Mouse (Mus musculus): ENCODE measurements around the gene Slc35e2. TPM values are rescaled to one million over a fixed set of nuclear protein-coding genes. Genes with fewer than 3 reads are reported as not detected.

The Slc35e2 gene
- polyA plus RNA-seq, 1 experiment from 2014 or later = 21.4 TPM

DNA sequence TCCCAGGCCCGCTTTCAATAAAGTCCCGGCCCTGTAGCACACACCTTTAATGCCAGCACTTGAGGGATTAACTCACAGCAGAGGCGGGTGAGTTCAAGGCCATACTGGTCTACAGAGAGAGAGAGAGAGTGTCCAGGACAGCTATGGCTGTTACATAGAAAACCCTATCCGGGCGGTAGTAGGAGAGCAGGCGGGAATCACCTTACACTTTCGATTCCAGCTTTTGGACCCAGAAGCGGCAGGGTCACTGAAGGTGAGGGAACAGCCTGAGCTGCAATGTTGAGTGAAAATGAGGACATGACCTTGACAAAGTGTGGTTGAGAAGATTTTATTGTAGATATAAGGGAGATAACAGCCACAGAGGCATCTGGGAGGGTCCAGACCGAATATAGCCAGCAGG is 27.3 kb upstream of the Slc35e2 start:
- H3K9me3 ChIP-seq (ENCODE audit: control insufficient read depth, low read length) = no peaks in the 10 kb centered on the region
- no peak overlapping the region for H3K4me3 ChIP-seq (ENCODE audit: low read depth, low read length)
- H3K27me3 ChIP-seq (ENCODE audit: control insufficient read depth, insufficient read depth, low read length) = no peaks in the 10 kb centered on the region
- H3K36me3 ChIP-seq (ENCODE audit: control insufficient read depth, insufficient read depth, low read length) = peaks cover 14% of the 10 kb centered on the region
- H3K4me2 ChIP-seq (ENCODE audit: low read depth, low read length) = no peak overlapping the region
- H3K4me1 ChIP-seq (ENCODE audit: control insufficient read depth, insufficient read depth, low read length) = no peaks in the 10 kb centered on the region
- no peak overlapping the region for H3K9ac ChIP-seq (replicated peaks; ENCODE audit: low read depth, low read length)
- 99% methylated on average over 9 of the region's 9 CpGs for WGBS
- ATAC-seq (ENCODE audit: low read depth) = no peak
- H3K27ac ChIP-seq (ENCODE audit: low read depth, low read length) = no peak overlapping the region

DNA sequence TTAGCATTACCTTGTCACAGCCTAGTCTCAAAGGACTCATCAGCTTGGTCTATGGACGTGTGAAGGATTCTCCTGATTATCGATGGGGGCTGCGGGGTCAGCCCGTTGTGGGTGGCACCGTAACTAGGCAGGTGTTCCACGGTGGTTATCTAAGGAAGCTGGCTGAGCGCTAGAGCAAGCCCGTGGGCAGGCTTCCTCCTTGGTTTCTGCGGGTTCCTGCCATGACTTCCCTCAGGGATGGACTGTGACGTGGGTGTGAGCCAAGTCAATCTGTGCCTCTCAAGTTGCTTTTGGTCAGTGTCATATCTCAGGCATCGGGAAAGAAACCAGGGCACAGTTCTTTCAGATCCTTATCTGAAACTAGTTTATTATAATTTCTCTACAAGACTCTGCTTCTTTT is 26.3 kb upstream of the Slc35e2 start:
- no peak overlapping the region for H3K4me3 ChIP-seq (ENCODE audit: low read depth, low read length)
- H3K9ac ChIP-seq (replicated peaks; ENCODE audit: low read depth, low read length) = no peak overlapping the region
- no peaks in the 10 kb centered on the region for H3K9me3 ChIP-seq (ENCODE audit: control insufficient read depth, low read length)
- H3K4me2 ChIP-seq (ENCODE audit: low read depth, low read length) = no peak overlapping the region
- WGBS = 91% methylated on average over 11 of the region's 11 CpGs
- peaks cover 16% of the 10 kb centered on the region for H3K36me3 ChIP-seq (ENCODE audit: control insufficient read depth, insufficient read depth, low read length)
- no peak for ATAC-seq (ENCODE audit: low read depth)
- no peaks in the 10 kb centered on the region for H3K27me3 ChIP-seq (ENCODE audit: control insufficient read depth, insufficient read depth, low read length)
- no peaks in the 10 kb centered on the region for H3K4me1 ChIP-seq (ENCODE audit: control insufficient read depth, insufficient read depth, low read length)
- H3K27ac ChIP-seq (ENCODE audit: low read depth, low read length) = no peak overlapping the region

DNA sequence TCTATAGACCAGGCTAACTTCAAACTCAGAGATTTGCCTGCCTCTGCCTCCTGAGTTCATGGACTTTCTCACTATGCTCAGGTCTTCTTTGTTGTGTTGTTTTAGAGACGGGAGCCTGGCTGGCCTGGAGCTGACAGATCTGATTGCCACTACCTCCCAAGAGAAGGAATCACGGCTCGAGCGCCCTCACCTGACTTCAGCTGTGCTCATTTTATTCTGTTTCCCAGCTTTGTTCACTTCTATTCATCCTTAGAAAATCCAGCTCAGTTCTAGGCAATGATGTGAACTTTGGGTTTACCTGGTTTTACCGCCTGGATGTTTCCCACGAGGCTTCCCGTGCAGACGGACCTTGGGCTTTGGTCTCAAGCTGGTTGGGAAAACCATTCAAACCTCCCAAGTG is 25.7 kb upstream of the Slc35e2 start:
- no peaks in the 10 kb centered on the region for H3K4me1 ChIP-seq (ENCODE audit: control insufficient read depth, insufficient read depth, low read length)
- H3K27ac ChIP-seq (ENCODE audit: low read depth, low read length) = no peak overlapping the region
- H3K9ac ChIP-seq (replicated peaks; ENCODE audit: low read depth, low read length) = no peak overlapping the region
- H3K36me3 ChIP-seq (ENCODE audit: control insufficient read depth, insufficient read depth, low read length) = peaks cover 16% of the 10 kb centered on the region
- H3K9me3 ChIP-seq (ENCODE audit: control insufficient read depth, low read length) = no peaks in the 10 kb centered on the region
- H3K4me2 ChIP-seq (ENCODE audit: low read depth, low read length) = no peak overlapping the region
- H3K4me3 ChIP-seq (ENCODE audit: low read depth, low read length) = no peak overlapping the region
- no peak for ATAC-seq (ENCODE audit: low read depth)
- WGBS = 87% methylated on average over 8 of the region's 8 CpGs
- H3K27me3 ChIP-seq (ENCODE audit: control insufficient read depth, insufficient read depth, low read length) = no peaks in the 10 kb centered on the region

DNA sequence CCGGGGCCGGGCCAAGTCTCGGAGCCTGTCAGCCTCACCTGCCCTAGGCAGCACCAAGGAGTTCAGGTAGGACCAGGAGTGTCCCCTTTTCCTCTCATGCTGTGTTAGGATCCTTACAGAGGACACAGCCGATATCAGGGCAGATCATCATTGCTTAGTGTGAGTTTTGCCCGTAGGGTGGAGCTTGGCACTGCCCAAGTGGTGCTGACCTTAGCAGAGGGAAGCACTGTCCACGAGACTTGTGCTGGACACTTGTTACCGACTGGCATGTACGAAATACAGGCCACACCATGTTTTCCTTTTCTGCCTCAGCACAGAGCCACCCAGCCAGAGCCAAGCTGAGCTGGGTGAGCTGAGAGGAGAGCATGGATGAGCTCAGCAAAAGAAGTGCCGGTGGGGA is 24.1 kb upstream of the Slc35e2 start:
- Histone ChIP-seq H3K9ac (replicated peaks; ENCODE audit: low read depth, low read length) (no peak overlapping the region), H3K9me3 (ENCODE audit: control insufficient read depth, low read length) (no peaks in the 10 kb centered on the region), H3K4me1 (ENCODE audit: control insufficient read depth, insufficient read depth, low read length) (no peaks in the 10 kb centered on the region), H3K27ac (ENCODE audit: low read depth, low read length) (no peak overlapping the region), H3K36me3 (ENCODE audit: control insufficient read depth, insufficient read depth, low read length) (peaks cover 17% of the 10 kb centered on the region), H3K4me2 (ENCODE audit: low read depth, low read length) (no peak overlapping the region), H3K27me3 (ENCODE audit: control insufficient read depth, insufficient read depth, low read length) (no peaks in the 10 kb centered on the region), H3K4me3 (ENCODE audit: low read depth, low read length) (no peak overlapping the region)
- WGBS = 92% methylated on average over 9 of the region's 9 CpGs
- no peak for ATAC-seq (ENCODE audit: low read depth)

DNA sequence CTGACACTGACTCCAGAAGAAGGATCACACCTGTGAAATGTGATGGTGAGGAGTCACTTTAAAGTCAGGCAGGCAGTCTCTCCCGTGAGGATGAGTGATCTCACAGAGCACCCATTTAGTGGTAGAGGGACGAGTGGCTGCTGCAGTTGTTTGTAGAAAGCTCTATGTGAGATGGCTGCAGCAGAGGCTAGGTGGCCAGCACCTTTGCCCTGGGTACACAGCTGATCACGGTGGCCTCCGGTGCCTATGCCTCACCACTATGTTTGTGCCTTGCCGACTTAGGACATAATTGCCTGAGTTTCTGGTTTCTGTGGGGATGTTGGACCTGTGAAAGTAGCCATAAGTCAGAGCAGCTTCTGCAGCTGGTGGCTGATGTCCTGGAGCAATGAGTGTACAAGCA is 23.5 kb upstream of the Slc35e2 start:
- no peak overlapping the region for H3K9ac ChIP-seq (replicated peaks; ENCODE audit: low read depth, low read length)
- 86% methylated on average over 5 of the region's 5 CpGs for WGBS
- H3K9me3 ChIP-seq (ENCODE audit: control insufficient read depth, low read length) = no peaks in the 10 kb centered on the region
- H3K27ac ChIP-seq (ENCODE audit: low read depth, low read length) = no peak overlapping the region
- no peak for ATAC-seq (ENCODE audit: low read depth)
- no peak overlapping the region for H3K4me2 ChIP-seq (ENCODE audit: low read depth, low read length)
- H3K4me1 ChIP-seq (ENCODE audit: control insufficient read depth, insufficient read depth, low read length) = no peaks in the 10 kb centered on the region
- H3K27me3 ChIP-seq (ENCODE audit: control insufficient read depth, insufficient read depth, low read length) = no peaks in the 10 kb centered on the region
- no peak overlapping the region for H3K4me3 ChIP-seq (ENCODE audit: low read depth, low read length)
- H3K36me3 ChIP-seq (ENCODE audit: control insufficient read depth, insufficient read depth, low read length) = peaks cover 23% of the 10 kb centered on the region

DNA sequence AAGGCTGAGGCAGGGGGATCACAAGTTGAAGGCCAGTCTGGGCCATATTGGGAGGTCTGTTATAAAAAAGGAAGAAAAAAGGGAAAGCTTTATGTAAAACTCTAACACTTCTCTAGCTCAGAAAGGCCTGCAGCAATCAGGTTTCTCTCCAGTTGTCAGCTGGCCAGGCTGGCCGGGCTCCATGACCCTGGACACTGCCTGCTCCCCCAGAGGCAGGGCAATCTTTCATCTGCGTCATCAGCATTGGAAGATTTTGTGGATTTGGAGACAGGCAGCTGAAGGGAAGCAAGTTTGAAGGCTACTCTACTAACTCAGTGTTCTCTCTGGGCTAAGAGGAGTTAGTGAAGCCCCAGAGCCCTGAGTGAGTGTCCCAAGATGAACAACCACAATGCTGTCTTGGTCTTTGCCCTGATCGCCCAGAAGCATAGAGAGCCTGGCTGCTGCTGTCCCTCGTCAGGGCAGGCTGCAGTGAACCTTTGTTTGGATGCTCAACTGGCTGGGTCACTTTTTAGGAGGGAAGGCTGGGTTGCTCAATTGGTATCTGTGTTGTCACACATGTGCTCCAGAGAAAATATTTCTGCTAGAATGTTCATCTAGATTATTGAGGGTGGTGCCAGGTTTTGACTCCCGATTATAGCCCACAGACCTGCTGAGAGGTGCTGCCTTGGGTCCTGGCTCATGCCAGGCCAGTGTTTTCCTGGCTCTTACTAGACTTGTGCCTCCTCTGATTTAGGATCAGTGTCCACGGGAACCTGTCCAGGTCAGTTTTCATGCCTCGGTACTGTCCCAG is 22.7 kb upstream of the Slc35e2 start:
- no peak overlapping the region for H3K4me3 ChIP-seq (ENCODE audit: low read depth, low read length)
- no peak for ATAC-seq (ENCODE audit: low read depth)
- no peaks in the 10 kb centered on the region for H3K27me3 ChIP-seq (ENCODE audit: control insufficient read depth, insufficient read depth, low read length)
- H3K9ac ChIP-seq (replicated peaks; ENCODE audit: low read depth, low read length) = no peak overlapping the region
- no peak overlapping the region for H3K27ac ChIP-seq (ENCODE audit: low read depth, low read length)
- peaks cover 29% of the 10 kb centered on the region for H3K36me3 ChIP-seq (ENCODE audit: control insufficient read depth, insufficient read depth, low read length)
- no peaks in the 10 kb centered on the region for H3K4me1 ChIP-seq (ENCODE audit: control insufficient read depth, insufficient read depth, low read length)
- no peaks in the 10 kb centered on the region for H3K9me3 ChIP-seq (ENCODE audit: control insufficient read depth, low read length)
- 86% methylated on average over 7 of the region's 7 CpGs for WGBS
- H3K4me2 ChIP-seq (ENCODE audit: low read depth, low read length) = no peak overlapping the region

DNA sequence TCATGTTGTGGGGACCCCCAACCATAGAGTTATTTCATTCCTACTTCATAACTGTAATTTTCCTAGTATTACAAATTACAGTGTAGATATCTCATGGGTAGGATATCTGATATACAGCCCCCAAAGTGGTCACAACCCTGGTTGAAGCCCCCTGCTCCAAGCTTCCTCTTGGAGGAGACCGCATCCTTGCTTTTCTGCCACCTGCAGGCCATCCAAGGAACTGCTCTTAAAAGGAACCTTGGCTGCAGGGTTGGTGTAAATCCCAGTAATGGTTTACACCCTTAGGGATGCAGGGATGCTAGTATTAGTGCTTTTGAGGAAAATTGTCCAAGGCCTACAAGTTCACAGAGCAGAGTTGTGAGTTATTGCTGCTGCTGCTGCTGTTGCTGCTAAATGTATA is 20.8 kb upstream of the Slc35e2 start:
- H3K36me3 ChIP-seq (ENCODE audit: control insufficient read depth, insufficient read depth, low read length) = peaks cover 48% of the 10 kb centered on the region
- no peak overlapping the region for H3K27ac ChIP-seq (ENCODE audit: low read depth, low read length)
- 23% methylated on average over 1 of the region's 1 CpGs for WGBS

DNA sequence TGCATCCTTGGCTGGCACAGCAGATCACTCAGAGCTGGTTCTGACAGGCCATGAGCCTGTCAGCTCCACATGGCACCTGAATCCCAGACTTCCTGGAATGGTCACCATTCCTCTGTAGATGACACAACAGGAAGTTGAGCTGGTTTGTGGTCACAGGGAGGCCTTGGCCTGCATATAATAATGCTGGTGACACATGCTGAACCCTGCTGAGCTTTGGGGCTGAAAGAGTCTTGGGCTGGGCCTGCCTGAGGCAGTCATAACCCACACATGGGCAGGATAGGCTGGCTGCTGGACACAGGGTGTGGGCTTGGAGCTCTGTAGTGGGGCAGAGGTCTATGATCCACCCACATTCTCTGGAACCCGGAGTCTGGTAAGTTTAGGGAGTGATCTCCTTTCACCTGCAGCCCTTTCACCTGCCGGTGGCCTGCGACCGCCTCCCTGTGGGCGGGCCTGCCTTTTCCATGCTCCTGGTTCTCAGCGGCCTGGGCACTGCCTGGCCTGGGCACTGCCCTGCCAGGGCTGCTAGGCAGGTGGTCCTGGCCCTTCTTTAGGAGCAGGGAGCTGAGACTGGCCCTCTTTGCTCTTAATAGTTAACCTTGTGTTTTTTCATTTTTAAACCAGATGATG is 18.8 kb upstream of the Slc35e2 start:
- 93% methylated on average over 6 of the region's 6 CpGs for WGBS
- no peak for ATAC-seq (ENCODE audit: low read depth)
- Histone ChIP-seq H3K27ac (ENCODE audit: low read depth, low read length) (no peak overlapping the region), H3K9me3 (ENCODE audit: control insufficient read depth, low read length) (no peaks in the 10 kb centered on the region), H3K4me2 (ENCODE audit: low read depth, low read length) (no peak overlapping the region), H3K27me3 (ENCODE audit: control insufficient read depth, insufficient read depth, low read length) (no peaks in the 10 kb centered on the region), H3K4me3 (ENCODE audit: low read depth, low read length) (no peak overlapping the region), H3K4me1 (ENCODE audit: control insufficient read depth, insufficient read depth, low read length) (no peaks in the 10 kb centered on the region), H3K9ac (replicated peaks; ENCODE audit: low read depth, low read length) (no peak overlapping the region), H3K36me3 (ENCODE audit: control insufficient read depth, insufficient read depth, low read length) (peaks cover 58% of the 10 kb centered on the region)

More for the DNA sequence above, 20.8 kb upstream of the Slc35e2 start:
- Histone ChIP-seq H3K4me2 (ENCODE audit: low read depth, low read length) (no peak overlapping the region), H3K27me3 (ENCODE audit: control insufficient read depth, insufficient read depth, low read length) (no peaks in the 10 kb centered on the region), H3K9ac (replicated peaks; ENCODE audit: low read depth, low read length) (no peak overlapping the region), H3K9me3 (ENCODE audit: control insufficient read depth, low read length) (no peaks in the 10 kb centered on the region), H3K4me1 (ENCODE audit: control insufficient read depth, insufficient read depth, low read length) (no peaks in the 10 kb centered on the region), H3K4me3 (ENCODE audit: low read depth, low read length) (no peak overlapping the region)
- no peak for ATAC-seq (ENCODE audit: low read depth)

DNA sequence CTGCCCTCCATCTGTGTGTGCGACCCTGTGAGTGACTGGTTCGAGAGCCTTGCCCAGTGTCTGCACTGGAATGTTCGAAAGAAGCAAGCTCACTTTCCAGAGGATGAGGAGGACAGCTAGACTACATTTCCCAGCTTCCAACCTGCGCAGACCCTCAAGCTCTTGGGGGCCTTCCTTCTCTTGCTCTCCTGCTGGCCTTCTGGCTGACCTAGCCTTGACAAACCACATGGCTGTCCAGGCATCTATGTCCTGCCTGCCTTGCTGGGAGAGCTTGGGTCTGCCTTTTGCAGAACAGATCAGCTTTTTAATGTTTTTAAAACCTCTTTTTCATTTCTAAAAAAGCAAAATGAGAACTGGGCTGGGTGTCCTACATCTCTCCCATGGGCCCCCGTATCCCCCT is 11.9 kb upstream of the Slc35e2 start:
- WGBS = 96% methylated on average over 5 of the region's 5 CpGs
- H3K4me1 ChIP-seq (ENCODE audit: control insufficient read depth, insufficient read depth, low read length) = no peaks in the 10 kb centered on the region
- H3K4me3 ChIP-seq (ENCODE audit: low read depth, low read length) = no peak overlapping the region
- H3K36me3 ChIP-seq (ENCODE audit: control insufficient read depth, insufficient read depth, low read length) = peaks cover 45% of the 10 kb centered on the region
- H3K9ac ChIP-seq (replicated peaks; ENCODE audit: low read depth, low read length) = no peak overlapping the region
- H3K27ac ChIP-seq (ENCODE audit: low read depth, low read length) = no peak overlapping the region
- H3K27me3 ChIP-seq (ENCODE audit: control insufficient read depth, insufficient read depth, low read length) = no peaks in the 10 kb centered on the region
- no peak for ATAC-seq (ENCODE audit: low read depth)
- H3K4me2 ChIP-seq (ENCODE audit: low read depth, low read length) = no peak overlapping the region
- H3K9me3 ChIP-seq (ENCODE audit: control insufficient read depth, low read length) = no peaks in the 10 kb centered on the region
